Mouse (Mus musculus) lung, postnatal 0 days (tissue): ENCODE measurements at regions not wholly inside any gene's neighbourhood (a gene's known extent, or its start where the extent isn't known, plus 50 kb on each side); places are given as distances from the start of the nearest gene placed in this dataset.

Experiments used
- CTCF ChIP-seq: IDR thresholded peaks from 2 replicates; pipeline ENCODE4 v1.5.1; 2016; ENCODE audit warnings: antibody characterized with exemption, mild to moderate bottlenecking
- EP300 ChIP-seq: IDR thresholded peaks from 2 replicates; pipeline ENCODE4 v1.6.1; 2016; ENCODE audit warnings: antibody characterized with exemption, mild to moderate bottlenecking, control low read depth

- TF ChIP-seq CTCF (no peak), EP300 (no peak)
Observed at GRCm38 (mm10) chr12:54456731-54457130, 199.6 kb downstream of the Sptssa start.
